In genomic region chr5:32962581-32962980, GRCm38 (mm10) we compare ENCODE assay signal across 29 mouse cellular contexts.
"Had no signal": no experiment of that assay in that cellular context is flagged by ENCODE, and none has a peak within 500 bp of the region (broad histone marks: within the 10 kb centered on the region; RNA-seq: fewer than 3 reads in every experiment).

No protein-coding gene starts in this region.

- DNase-seq: left cerebral cortex, postnatal 4 days; liver; liver, embryonic 13.5 days; liver, postnatal 0 days; lung, adult 18-20 months; lung, adult 2 months; lung, embryonic 14.5 days; lung, postnatal 10 days; lung, postnatal 14 days; lung, postnatal 36 days; lung, postnatal 4 days; midbrain, embryonic 14.5 days had no signal

- H3K27ac ChIP-seq: limb, embryonic 10.5 days; limb, embryonic 12.5 days; limb, embryonic 13.5 days; limb, embryonic 15.5 days; liver, embryonic 12.5 days; liver, embryonic 13.5 days; liver, embryonic 14.5 days; liver, embryonic 15.5 days; lung, embryonic 15.5 days; macrophage; midbrain, embryonic 10.5 days; midbrain, embryonic 12.5 days; midbrain, embryonic 13.5 days; midbrain, embryonic 15.5 days; neural tube, embryonic 12.5 days; neural tube, embryonic 13.5 days had no signal

- H3K4me3 ChIP-seq: limb, embryonic 10.5 days; limb, embryonic 12.5 days; limb, embryonic 13.5 days; limb, embryonic 15.5 days; liver, embryonic 12.5 days; liver, embryonic 13.5 days; liver, embryonic 15.5 days; lung, embryonic 15.5 days; megakaryocyte, embryonic 14.5 days; midbrain, embryonic 10.5 days; midbrain, embryonic 12.5 days; midbrain, embryonic 13.5 days; midbrain, embryonic 15.5 days; myocyte; neural tube, embryonic 12.5 days; neural tube, embryonic 13.5 days had no signal
